Mouse (Mus musculus) hindbrain, embryonic 15.5 days (tissue): ENCODE data around the gene Gm17660. TPM values are rescaled to one million over a fixed set of nuclear protein-coding genes. Genes with fewer than 3 reads are reported as not detected.

ENCODE experiments used
- ATAC-seq: fragments of 200-750 bp; cut with Nextera tagmentation; 2 replicates; pipeline ENCODE4 v1.8.0; 2017; ENCODE audit warnings: low read depth, moderate number of reproducible peaks, moderate TSS enrichment; ENCODE audit not compliant: low FRiP score
- H3K27ac ChIP-seq: fragments of 300-500 bp; sonication (generic); replicated peaks from 2 replicates; pipeline ENCODE4 v1.5.1; 2015; ENCODE audit warnings: mild to moderate bottlenecking, inconsistent platforms
- H3K27me3 ChIP-seq: fragments of 300-500 bp; sonication (generic); 2 replicates; pipeline ENCODE4 v1.6.1; 2015; ENCODE audit warnings: control low read depth, inconsistent platforms
- H3K36me3 ChIP-seq: fragments of 300-500 bp; sonication (generic); 2 replicates; pipeline ENCODE4 v1.6.1; 2015; ENCODE audit warnings: control low read depth, inconsistent platforms
- H3K4me1 ChIP-seq: fragments of 300-500 bp; sonication (generic); replicated peaks from 2 replicates; pipeline ENCODE4 v1.6.1; 2015; ENCODE audit warnings: control low read depth, inconsistent platforms
- H3K4me2 ChIP-seq: fragments of 300-500 bp; sonication (generic); 2 replicates; pipeline ENCODE4 v1.6.1; 2015; ENCODE audit warnings: moderate library complexity, mild to moderate bottlenecking, inconsistent platforms
- H3K4me3 ChIP-seq: fragments of 300-500 bp; sonication (generic); 2 replicates; pipeline ENCODE4 v1.5.1; 2015; ENCODE audit warnings: mild to moderate bottlenecking, inconsistent platforms
- H3K9ac ChIP-seq: fragments of 300-500 bp; sonication (generic); 2 replicates; pipeline ENCODE4 v1.6.1; 2015; ENCODE audit warnings: inconsistent platforms
- H3K9me3 ChIP-seq: fragments of 300-500 bp; sonication (generic); 2 replicates; pipeline ENCODE4 v1.6.1; 2016; ENCODE audit warnings: control low read depth, inconsistent platforms
- WGBS: fragments of 180-500 bp; shearing (Covaris S2); methylation state at CpG from one replicate; pipeline ENCODE4 v1.1.7; 2015; 5-methylcytosine and 5-hydroxymethylcytosine counted together
- polyA plus RNA-seq: library from polyadenylated mRNA; unstranded; fragments of >200 nt; fragmentation: Nextera tagmentation; extraction: Ambion mirVana; gene quantifications from 2 replicates; pipeline ENCODE4 v1.2.1, GENCODE M21; 2015

Gm17660 gene
- 0.59 TPM in 1 of 2 replicates, not detected in the other for polyA plus RNA-seq

DNA sequence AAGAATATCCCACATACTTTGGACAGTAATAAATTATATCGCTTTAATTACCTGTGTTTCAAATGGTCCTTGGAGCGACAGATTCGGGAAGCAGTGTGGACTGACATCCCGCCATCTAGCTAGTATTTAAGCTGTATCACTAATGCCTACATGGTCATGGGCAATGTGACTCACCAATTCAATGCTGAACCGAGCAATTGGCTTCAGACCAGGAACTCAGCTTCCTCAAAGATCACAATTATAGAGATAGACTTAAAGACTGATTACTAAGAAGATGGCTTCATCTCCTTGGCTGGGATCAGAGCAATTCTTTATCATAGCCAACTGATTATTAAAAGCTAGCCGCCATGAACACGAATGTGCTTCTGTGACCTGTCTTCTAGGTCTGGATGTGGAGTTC lies at the start of gene Gm17660:
Gene Gm17660 (minus strand): TSS at position 101 of the 400 bp plus-strand sequence.
- 96% methylated on average over 7 of the region's 7 CpGs for WGBS
- no peaks in the 10 kb centered on the region for H3K36me3 ChIP-seq
- no peak for ATAC-seq
- H3K4me3 ChIP-seq, result no peak within 1 kb of the TSS
- no peak within 1 kb of the TSS for H3K4me2 ChIP-seq
- H3K27me3 ChIP-seq, result no peaks in the 10 kb centered on the region
- H3K27ac ChIP-seq, result 0 out of 2 replicates have a peak within 1 kb of the TSS, but pooled peaks have one; percentile 45
- H3K9ac ChIP-seq, result no peak within 1 kb of the TSS
- H3K4me1 ChIP-seq, result peaks cover 10% of the 10 kb centered on the region; the same call in 1 of the 2 replicates
- no peaks in the 10 kb centered on the region for H3K9me3 ChIP-seq

- 76% methylated on average over 12 of the region's 12 CpGs for WGBS
- Histone ChIP-seq H3K9ac (no peak overlapping the region), H3K27me3 (no peaks in the 10 kb centered on the region), H3K9me3 (no peaks in the 10 kb centered on the region), H3K4me1 (no peaks in the 10 kb centered on the region), H3K27ac (no peak overlapping the region), H3K4me3 (no peak overlapping the region), H3K4me2 (no peak overlapping the region), H3K36me3 (no peaks in the 10 kb centered on the region)
- ATAC-seq, result no peak
Measured at GRCm38 (mm10) chr5:104126561-104127320, 49.3 kb upstream of the Gm17660 start.

DNA sequence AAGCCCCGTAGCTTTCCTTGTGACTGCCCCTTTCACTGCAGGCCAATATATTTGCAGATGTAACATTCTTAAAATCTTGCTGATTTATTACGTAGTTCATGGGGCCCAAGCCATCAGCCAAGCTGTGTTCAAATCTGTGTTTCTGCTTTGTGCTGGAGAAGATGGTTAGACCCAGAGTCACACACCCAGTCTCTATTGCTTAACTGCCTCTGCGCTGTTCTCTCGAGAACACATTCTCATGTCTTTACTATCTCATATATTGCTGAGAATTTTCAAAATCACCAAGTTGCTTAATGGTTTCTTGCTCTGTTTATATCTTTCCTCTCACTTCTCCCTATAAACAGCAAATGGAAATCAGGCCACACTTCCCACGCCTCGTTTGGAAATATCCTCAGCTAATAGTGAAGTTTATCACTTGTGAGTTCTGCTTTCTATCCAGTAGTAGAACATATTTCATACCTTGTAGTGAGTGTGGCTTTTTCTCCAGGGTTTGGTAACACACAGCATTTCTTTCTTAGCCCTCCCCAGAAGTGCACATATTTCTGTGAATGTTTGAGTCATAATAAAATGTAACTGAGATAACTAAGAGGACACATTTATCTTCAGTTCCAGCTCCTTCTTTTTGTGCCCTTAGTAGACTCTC lies 46.7 kb upstream of the Gm17660 start:
- Histone ChIP-seq H3K9ac (no peak overlapping the region), H3K27ac (no peak overlapping the region), H3K4me3 (no peak overlapping the region), H3K4me1 (no peaks in the 10 kb centered on the region), H3K27me3 (no peaks in the 10 kb centered on the region), H3K36me3 (no peaks in the 10 kb centered on the region), H3K4me2 (no peak overlapping the region), H3K9me3 (no peaks in the 10 kb centered on the region)
- no peak for ATAC-seq
- 89% methylated on average over 6 of the region's 6 CpGs for WGBS

DNA sequence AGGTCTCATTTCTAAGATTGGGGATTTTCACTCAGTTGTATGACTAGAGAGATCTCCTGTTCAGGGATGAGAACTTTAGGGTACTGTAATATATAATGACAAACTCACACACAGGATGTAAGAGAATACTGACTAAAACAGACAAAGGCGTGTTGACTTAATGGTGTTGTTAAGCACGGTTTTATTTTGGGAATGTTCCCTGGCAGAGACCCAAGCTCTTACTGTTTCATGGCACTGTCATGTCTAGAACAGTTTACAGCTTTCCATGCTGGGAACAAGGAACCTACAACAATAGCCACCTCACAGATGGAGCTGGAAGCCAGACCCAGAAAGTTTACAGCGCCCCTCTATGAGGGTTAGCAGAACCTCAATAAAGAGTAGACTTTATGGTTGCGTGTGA lies 38.5 kb upstream of the Gm17660 start:
- no peaks in the 10 kb centered on the region for H3K36me3 ChIP-seq
- H3K4me2 ChIP-seq, result no peak overlapping the region
- peaks cover 43% of the 10 kb centered on the region for H3K4me1 ChIP-seq
- 74% methylated on average over 4 of the region's 4 CpGs for WGBS
- ATAC-seq, result no peak
- H3K4me3 ChIP-seq, result no peak overlapping the region
- no peaks in the 10 kb centered on the region for H3K27me3 ChIP-seq
- H3K27ac ChIP-seq, result peak overlapping the region; percentile 85; the same call in 1 of the 2 replicates
- H3K9ac ChIP-seq, result no peak overlapping the region
- no peaks in the 10 kb centered on the region for H3K9me3 ChIP-seq

GRCm38 (mm10) chr5:104115118-104115517 lies 37.7 kb upstream of the Gm17660 start:
- H3K9ac ChIP-seq, result no peak overlapping the region
- 0 out of 2 replicates have a peak, but pooled peaks have one; percentile 5 for ATAC-seq
- WGBS, result 43% methylated on average over 14 of the region's 14 CpGs

DNA sequence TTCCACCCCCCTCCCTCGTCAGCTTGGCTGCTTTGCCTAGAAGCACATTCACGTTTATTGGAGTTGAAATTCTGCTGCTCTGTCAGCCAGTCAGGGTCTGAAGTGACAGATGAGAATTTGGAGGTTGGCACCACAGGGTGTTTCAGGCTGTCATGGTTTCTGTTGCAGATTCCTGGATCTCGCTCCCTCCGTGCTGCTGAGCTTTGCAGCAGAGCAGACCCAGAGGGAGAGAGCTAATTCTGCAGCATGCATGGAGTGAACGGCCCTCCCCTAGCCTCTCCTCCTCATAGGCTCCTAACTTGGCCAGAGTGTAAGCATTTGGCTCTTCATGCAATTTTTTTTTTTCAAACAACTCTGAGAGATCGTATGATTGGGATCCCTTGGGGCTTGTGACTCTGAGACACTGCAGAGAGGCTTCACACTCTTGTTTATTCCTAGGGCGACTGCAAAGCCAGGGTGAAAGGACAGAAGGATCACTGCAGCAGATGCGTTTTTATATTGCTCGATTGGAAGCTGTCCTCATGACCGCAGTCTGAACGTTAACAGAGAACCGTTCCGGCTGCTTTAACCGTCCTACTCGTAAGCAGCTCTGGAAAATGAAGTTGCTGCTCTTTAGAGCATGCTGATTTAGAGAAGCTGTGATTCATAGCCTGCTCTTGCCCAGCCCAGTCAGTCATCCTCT lies 36.2 kb upstream of the Gm17660 start, which contains the start of gene Sparcl1:
Gene Sparcl1 (minus strand): TSS at position 243 of the 682 bp plus-strand sequence.
- H3K4me3 ChIP-seq, result peak within 1 kb of the TSS; percentile 34
- H3K27ac ChIP-seq, result peak within 1 kb of the TSS; percentile 85
- ATAC-seq, result peak; percentile 57
- peak within 1 kb of the TSS; percentile 52 for H3K4me2 ChIP-seq
- 5% methylated on average over 15 of the region's 15 CpGs for WGBS
- no peaks in the 10 kb centered on the region for H3K36me3 ChIP-seq
- peaks cover 65% of the 10 kb centered on the region for H3K4me1 ChIP-seq
- no peaks in the 10 kb centered on the region for H3K27me3 ChIP-seq
- H3K9ac ChIP-seq, result peak within 1 kb of the TSS; percentile 49
- no peaks in the 10 kb centered on the region for H3K9me3 ChIP-seq

More at GRCm38 (mm10) chr5:104115118-104115517, 37.7 kb upstream of the Gm17660 start:
- no peak overlapping the region for H3K4me3 ChIP-seq
- peak overlapping the region; percentile 85 for H3K27ac ChIP-seq
- H3K27me3 ChIP-seq, result no peaks in the 10 kb centered on the region
- no peaks in the 10 kb centered on the region for H3K36me3 ChIP-seq
- H3K9me3 ChIP-seq, result no peaks in the 10 kb centered on the region
- peak overlapping the region; percentile 29 for H3K4me2 ChIP-seq
- peaks cover 51% of the 10 kb centered on the region for H3K4me1 ChIP-seq

- no peaks in the 10 kb centered on the region for H3K9me3 ChIP-seq
- 17% methylated on average over 5 of the region's 5 CpGs for WGBS
- peak overlapping the region; percentile 34 for H3K4me3 ChIP-seq
- no peaks in the 10 kb centered on the region for H3K36me3 ChIP-seq
- peaks cover 77% of the 10 kb centered on the region for H3K4me1 ChIP-seq
- no peak for ATAC-seq
- H3K9ac ChIP-seq, result peak overlapping the region; percentile 49
- H3K27me3 ChIP-seq, result no peaks in the 10 kb centered on the region
- H3K4me2 ChIP-seq, result peak overlapping the region; percentile 52
- peak overlapping the region; percentile 85 for H3K27ac ChIP-seq
Measured at GRCm38 (mm10) chr5:104112511-104112910, 35.1 kb upstream of the Gm17660 start.

- WGBS, result 7% methylated on average over 9 of the region's 9 CpGs
- Histone ChIP-seq H3K9ac (peak overlapping the region; percentile 49; the same call in 1 of the 2 replicates), H3K9me3 (no peaks in the 10 kb centered on the region), H3K27me3 (no peaks in the 10 kb centered on the region), H3K27ac (peak overlapping the region; percentile 85), H3K36me3 (no peaks in the 10 kb centered on the region), H3K4me1 (peaks cover 77% of the 10 kb centered on the region), H3K4me3 (peak overlapping the region; percentile 34), H3K4me2 (peak overlapping the region; percentile 52)
- no peak for ATAC-seq
Measured at GRCm38 (mm10) chr5:104112016-104112415, 34.6 kb upstream of the Gm17660 start.

GRCm38 (mm10) chr5:104110171-104110920 lies 32.9 kb upstream of the Gm17660 start:
- H3K9ac ChIP-seq, result 0 out of 2 replicates have a peak overlapping the region, but pooled peaks have one; percentile 15

DNA sequence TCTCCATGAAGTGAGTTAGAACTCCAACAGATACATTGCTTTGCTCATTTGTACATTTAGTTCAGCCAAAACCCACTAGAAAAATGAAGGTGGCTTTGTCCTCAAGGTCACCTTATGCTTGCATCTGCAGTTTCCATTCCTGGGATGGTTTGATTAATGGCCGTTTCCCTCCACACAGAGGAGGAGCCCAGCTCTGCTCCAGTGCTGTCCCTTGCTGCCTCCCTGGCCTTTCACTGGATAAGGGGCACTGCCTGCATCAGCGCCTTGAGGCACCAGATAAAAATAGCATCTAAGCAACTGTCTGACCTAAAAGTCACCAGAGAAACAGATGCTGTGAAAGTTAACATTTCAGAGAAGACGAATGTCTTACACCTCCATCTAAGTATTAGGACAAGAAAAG lies 32.1 kb upstream of the Gm17660 start:
- peak overlapping the region; percentile 85 for H3K27ac ChIP-seq
- no peaks in the 10 kb centered on the region for H3K36me3 ChIP-seq
- no peaks in the 10 kb centered on the region for H3K27me3 ChIP-seq
- peak overlapping the region; percentile 52 for H3K4me2 ChIP-seq
- peak overlapping the region; percentile 36; the same call in 1 of the 2 replicates for H3K9ac ChIP-seq
- WGBS, result 10% methylated on average over 3 of the region's 3 CpGs
- ATAC-seq, result no peak
- H3K9me3 ChIP-seq, result no peaks in the 10 kb centered on the region
- peak overlapping the region; percentile 23; the same call in 1 of the 2 replicates for H3K4me3 ChIP-seq
- H3K4me1 ChIP-seq, result peaks cover 65% of the 10 kb centered on the region

More at GRCm38 (mm10) chr5:104110171-104110920, 32.9 kb upstream of the Gm17660 start:
- H3K9me3 ChIP-seq, result no peaks in the 10 kb centered on the region
- 5% methylated on average over 9 of the region's 9 CpGs for WGBS
- H3K27me3 ChIP-seq, result no peaks in the 10 kb centered on the region
- H3K4me2 ChIP-seq, result peak overlapping the region; percentile 52
- peak overlapping the region; percentile 85 for H3K27ac ChIP-seq
- no peaks in the 10 kb centered on the region for H3K36me3 ChIP-seq
- peaks cover 73% of the 10 kb centered on the region for H3K4me1 ChIP-seq
- ATAC-seq, result peak; percentile 81
- peak overlapping the region; percentile 34; the same call in 1 of the 2 replicates for H3K4me3 ChIP-seq

GRCm38 (mm10) chr5:104108879-104109369 lies 31.5 kb upstream of the Gm17660 start:
- no peaks in the 10 kb centered on the region for H3K27me3 ChIP-seq
- peaks cover 62% of the 10 kb centered on the region for H3K4me1 ChIP-seq
- no peaks in the 10 kb centered on the region for H3K36me3 ChIP-seq
- no peaks in the 10 kb centered on the region for H3K9me3 ChIP-seq
- H3K9ac ChIP-seq, result peak overlapping the region; percentile 36
- H3K4me2 ChIP-seq, result peak overlapping the region; percentile 52
- peak overlapping the region; percentile 23 for H3K4me3 ChIP-seq
- ATAC-seq, result peak; percentile 61
- WGBS, result 7% methylated on average over 18 of the region's 18 CpGs
- peak overlapping the region; percentile 85 for H3K27ac ChIP-seq
